Mouse (Mus musculus): ENCODE results near the gene Zfp462. TPM values are rescaled to one million over a fixed set of nuclear protein-coding genes. Genes with fewer than 3 reads are reported as not detected.
A peak's percentile ranks its signal among the peaks of the same experiment; 100 is the strongest.

Zfp462 gene
- polyA plus RNA-seq, 1 experiment from 2014 or later, result 3.6 TPM

DNA sequence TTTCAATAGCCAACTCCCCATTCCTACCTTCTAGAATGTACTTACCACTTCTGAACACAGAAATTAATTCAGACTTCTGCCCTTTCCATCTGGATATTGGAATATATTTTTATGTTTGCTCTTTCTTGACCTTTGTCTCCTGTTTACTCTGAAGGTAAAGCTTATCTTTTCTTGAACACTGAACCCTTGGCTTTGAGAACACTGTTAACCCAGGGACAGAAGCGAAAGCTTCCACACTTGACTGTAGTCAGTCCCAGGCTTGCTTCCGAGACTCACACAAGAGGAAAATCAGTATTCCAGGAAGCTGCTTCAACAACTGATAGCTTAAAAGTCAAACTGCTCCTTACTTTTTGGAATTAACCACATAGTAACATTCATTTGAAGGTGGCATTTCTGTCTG is 70.7 kb downstream of the Zfp462 start:
- 83% methylated on average over 2 of the region's 2 CpGs for WGBS
- Histone ChIP-seq H3K9me3 (replicated peaks) (no peaks in the 10 kb centered on the region), H3K4me3 (no peak overlapping the region), H3K9ac (no peak overlapping the region), H3K27ac (ENCODE audit: poor library complexity, severe bottlenecking) (no peak overlapping the region), H3K4me1 (replicated peaks) (peaks cover 10% of the 10 kb centered on the region), H3K27me3 (replicated peaks) (no peaks in the 10 kb centered on the region), H3K36me3 (peaks cover 86% of the 10 kb centered on the region), H3K4me2 (no peak overlapping the region)
- no peak for ATAC-seq (ENCODE audit: insufficient number of reproducible peaks, low FRiP score)

DNA sequence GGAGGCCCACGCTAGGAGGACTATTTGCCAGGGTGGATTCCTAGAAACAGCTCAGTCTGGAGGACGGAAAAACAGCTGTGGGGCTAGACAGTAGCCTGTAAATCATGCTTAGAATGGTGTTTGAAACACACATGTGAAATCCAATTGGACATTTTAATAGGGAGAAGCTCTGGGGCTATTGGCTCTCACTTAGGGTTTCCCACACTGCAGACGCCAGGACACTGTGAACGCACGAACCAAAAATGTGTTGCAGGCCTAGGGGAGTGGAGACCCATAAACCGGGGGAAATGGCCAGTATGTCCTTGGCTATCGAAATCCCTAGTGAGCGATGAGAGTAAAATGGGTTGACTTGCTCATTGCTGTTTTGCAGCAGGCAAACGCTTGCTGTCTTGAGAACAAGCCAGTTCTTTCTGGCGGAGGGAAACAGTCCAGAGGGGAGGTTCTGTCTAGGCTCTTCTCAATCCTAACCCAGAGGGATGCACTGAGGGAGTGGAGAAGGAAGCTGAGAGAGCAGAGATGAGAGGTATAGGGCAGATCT is 81.3 kb downstream of the Zfp462 start:
- Histone ChIP-seq H3K36me3 (peaks cover 43% of the 10 kb centered on the region), H3K9me3 (replicated peaks) (no peaks in the 10 kb centered on the region), H3K4me1 (replicated peaks) (peaks cover 7% of the 10 kb centered on the region), H3K4me3 (no peak overlapping the region), H3K4me2 (no peak overlapping the region), H3K9ac (no peak overlapping the region), H3K27ac (ENCODE audit: poor library complexity, severe bottlenecking) (no peak overlapping the region), H3K27me3 (replicated peaks) (no peaks in the 10 kb centered on the region)
- WGBS, result 87% methylated on average over 10 of the region's 10 CpGs
- ATAC-seq (ENCODE audit: insufficient number of reproducible peaks, low FRiP score), result no peak

DNA sequence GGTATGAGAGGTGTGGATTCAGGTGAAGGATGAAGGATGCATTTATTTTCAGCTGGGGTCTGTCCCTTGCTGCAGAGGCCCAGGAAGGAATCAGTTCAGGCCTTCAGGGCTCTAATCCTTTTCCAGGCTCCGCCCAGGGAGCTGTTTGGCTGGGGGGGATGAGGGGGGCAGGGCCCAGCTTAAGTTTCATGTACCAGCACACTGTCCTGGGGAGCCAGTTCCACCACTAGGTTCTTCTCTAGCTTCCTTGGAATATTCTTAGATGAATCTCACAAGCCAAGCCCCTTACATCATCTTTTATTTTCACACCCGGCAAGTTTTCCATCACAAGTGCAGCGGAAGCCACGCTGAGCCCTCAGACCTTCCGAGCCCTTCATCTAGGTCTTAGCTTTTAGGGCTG is 85.6 kb downstream of the Zfp462 start:
- Histone ChIP-seq H3K4me3 (no peak overlapping the region), H3K27me3 (replicated peaks) (no peaks in the 10 kb centered on the region), H3K4me2 (no peak overlapping the region), H3K27ac (ENCODE audit: poor library complexity, severe bottlenecking) (no peak overlapping the region), H3K9me3 (replicated peaks) (no peaks in the 10 kb centered on the region), H3K4me1 (replicated peaks) (peaks cover 25% of the 10 kb centered on the region), H3K9ac (no peak overlapping the region), H3K36me3 (peaks cover 9% of the 10 kb centered on the region)
- ATAC-seq (ENCODE audit: insufficient number of reproducible peaks, low FRiP score), result no peak
- 57% methylated on average over 5 of the region's 5 CpGs for WGBS

DNA sequence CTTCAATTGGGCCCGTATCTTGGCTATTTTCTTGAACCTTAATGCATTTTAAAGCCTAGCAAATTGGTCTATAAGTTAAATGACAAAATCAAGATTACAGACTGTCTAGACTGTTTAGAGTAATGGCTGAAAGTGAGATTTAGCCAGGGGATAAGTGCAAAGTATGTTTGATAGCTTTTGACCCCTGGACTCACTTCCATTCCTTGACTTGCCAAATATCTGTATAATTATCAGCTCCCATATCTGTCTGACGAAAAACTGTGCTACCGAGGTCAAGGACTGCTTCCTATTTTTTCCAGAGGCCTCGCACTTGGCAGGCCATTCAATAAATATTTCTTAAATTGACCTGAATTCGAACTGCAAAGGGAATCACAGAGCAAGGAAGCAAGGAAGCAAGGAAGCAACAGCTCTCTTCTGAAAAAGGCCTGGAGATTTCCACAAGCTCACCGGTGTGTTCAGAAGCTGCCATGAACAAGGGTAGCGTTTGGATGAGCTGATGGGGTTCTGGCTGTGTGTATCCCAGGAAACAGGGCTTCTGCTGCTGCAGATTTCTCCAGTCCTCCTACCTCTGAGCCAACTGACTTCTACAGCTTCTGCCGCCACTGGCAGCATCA is 87.6 kb downstream of the Zfp462 start:
- H3K36me3 ChIP-seq, result peaks cover 16% of the 10 kb centered on the region
- H3K4me2 ChIP-seq, result no peak overlapping the region
- H3K27ac ChIP-seq (ENCODE audit: poor library complexity, severe bottlenecking), result 0 out of 2 replicates have a peak overlapping the region, but pooled peaks have one; percentile 15
- H3K9ac ChIP-seq, result no peak overlapping the region
- 40% methylated on average over 8 of the region's 8 CpGs for WGBS
- H3K4me1 ChIP-seq (replicated peaks), result peaks cover 25% of the 10 kb centered on the region
- H3K4me3 ChIP-seq, result no peak overlapping the region
- ATAC-seq (ENCODE audit: insufficient number of reproducible peaks, low FRiP score), result no peak
- no peaks in the 10 kb centered on the region for H3K9me3 ChIP-seq (replicated peaks)
- no peaks in the 10 kb centered on the region for H3K27me3 ChIP-seq (replicated peaks)

DNA sequence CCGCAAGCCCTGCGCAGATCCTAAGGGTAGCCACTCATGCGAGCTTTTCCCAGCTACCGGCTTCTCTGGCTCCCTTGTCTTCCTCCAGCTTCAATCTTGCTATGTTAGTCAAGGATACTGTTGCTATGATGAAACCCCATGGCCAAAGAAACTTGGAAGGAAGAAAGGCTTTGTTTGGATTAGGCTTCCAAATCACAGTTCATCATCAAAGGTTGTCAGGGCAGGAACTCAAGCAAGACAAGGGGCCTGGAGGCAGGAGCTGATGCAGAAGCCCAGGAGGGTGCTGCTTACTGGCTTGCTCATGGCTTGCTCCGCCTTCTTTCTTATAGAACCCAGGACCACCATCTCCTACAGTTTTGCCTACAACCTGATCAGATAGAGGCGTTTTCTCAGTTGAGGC is 88.6 kb downstream of the Zfp462 start:
- 82% methylated on average over 6 of the region's 6 CpGs for WGBS
- H3K27ac ChIP-seq (ENCODE audit: poor library complexity, severe bottlenecking), result no peak overlapping the region
- H3K27me3 ChIP-seq (replicated peaks), result no peaks in the 10 kb centered on the region
- no peak overlapping the region for H3K4me2 ChIP-seq
- no peak for ATAC-seq (ENCODE audit: insufficient number of reproducible peaks, low FRiP score)
- H3K9ac ChIP-seq, result no peak overlapping the region
- H3K36me3 ChIP-seq, result peaks cover 17% of the 10 kb centered on the region
- H3K4me1 ChIP-seq (replicated peaks), result peaks cover 25% of the 10 kb centered on the region
- H3K9me3 ChIP-seq (replicated peaks), result no peaks in the 10 kb centered on the region
- H3K4me3 ChIP-seq, result no peak overlapping the region

DNA sequence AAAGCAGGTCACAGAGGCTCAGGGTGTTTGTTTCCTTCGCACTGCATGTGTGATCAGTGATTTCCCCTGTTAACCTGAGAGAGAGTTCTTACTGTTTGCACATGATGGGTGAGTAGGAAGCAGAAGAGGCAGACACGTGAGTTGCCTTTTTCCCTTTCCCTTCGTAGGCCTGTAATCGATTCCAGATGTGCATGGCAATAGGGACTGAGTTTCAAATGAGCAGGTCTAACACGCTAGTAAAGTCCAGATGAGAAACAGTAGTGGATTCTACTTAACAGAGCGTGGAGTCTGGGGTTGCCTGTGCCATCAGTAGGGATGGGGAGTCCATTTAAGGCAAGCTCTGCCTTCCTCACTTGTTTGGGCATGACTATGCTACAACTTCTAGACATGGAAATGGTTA is 93.3 kb downstream of the Zfp462 start:
- H3K9me3 ChIP-seq (replicated peaks), result no peaks in the 10 kb centered on the region
- no peak overlapping the region for H3K27ac ChIP-seq (ENCODE audit: poor library complexity, severe bottlenecking)
- peaks cover 16% of the 10 kb centered on the region for H3K4me1 ChIP-seq (replicated peaks)
- no peak overlapping the region for H3K4me2 ChIP-seq
- ATAC-seq (ENCODE audit: insufficient number of reproducible peaks, low FRiP score), result no peak
- peaks cover 22% of the 10 kb centered on the region for H3K36me3 ChIP-seq
- WGBS, result 74% methylated on average over 6 of the region's 6 CpGs
- no peak overlapping the region for H3K4me3 ChIP-seq
- H3K9ac ChIP-seq, result no peak overlapping the region
- H3K27me3 ChIP-seq (replicated peaks), result no peaks in the 10 kb centered on the region

DNA sequence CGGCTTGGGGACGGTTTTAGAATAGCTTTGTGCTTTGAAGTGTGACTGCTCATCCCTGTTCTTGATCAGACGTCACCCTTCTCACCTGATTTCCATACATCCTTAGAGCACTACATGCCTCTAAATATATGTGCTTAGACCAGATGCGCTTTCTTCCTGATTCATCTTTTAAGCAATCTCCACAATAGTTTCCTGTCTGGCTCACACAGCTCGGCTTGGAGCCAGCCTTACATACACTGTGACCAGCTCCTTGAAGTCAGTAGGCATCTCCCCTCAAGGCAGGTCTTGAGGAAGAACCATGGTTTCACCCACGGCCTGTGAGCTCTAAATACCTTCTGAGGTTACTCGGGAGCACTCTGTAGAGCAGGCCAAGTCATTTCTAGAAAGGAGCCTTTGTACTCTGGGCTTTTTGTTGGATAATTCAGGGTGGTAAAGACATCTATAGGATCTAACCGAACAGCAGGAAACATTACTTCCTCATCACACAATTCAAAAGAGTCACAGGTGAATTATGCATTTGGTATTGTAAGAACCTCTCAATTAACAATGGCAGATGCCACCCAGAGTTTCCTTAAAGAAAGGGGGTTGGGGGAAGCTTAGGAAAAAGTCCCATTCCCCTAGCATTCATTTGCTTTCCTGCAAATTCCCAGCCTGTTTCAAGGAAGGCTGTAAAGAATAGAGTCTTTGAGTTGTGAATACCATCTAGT is 95.6 kb downstream of the Zfp462 start:
- Histone ChIP-seq H3K9ac (no peak overlapping the region), H3K36me3 (peaks cover 28% of the 10 kb centered on the region), H3K4me2 (no peak overlapping the region), H3K4me1 (replicated peaks) (peaks cover 10% of the 10 kb centered on the region), H3K27me3 (replicated peaks) (no peaks in the 10 kb centered on the region), H3K27ac (ENCODE audit: poor library complexity, severe bottlenecking) (no peak overlapping the region), H3K9me3 (replicated peaks) (no peaks in the 10 kb centered on the region), H3K4me3 (no peak overlapping the region)
- ATAC-seq (ENCODE audit: insufficient number of reproducible peaks, low FRiP score), result no peak
- WGBS, result 75% methylated on average over 8 of the region's 8 CpGs

DNA sequence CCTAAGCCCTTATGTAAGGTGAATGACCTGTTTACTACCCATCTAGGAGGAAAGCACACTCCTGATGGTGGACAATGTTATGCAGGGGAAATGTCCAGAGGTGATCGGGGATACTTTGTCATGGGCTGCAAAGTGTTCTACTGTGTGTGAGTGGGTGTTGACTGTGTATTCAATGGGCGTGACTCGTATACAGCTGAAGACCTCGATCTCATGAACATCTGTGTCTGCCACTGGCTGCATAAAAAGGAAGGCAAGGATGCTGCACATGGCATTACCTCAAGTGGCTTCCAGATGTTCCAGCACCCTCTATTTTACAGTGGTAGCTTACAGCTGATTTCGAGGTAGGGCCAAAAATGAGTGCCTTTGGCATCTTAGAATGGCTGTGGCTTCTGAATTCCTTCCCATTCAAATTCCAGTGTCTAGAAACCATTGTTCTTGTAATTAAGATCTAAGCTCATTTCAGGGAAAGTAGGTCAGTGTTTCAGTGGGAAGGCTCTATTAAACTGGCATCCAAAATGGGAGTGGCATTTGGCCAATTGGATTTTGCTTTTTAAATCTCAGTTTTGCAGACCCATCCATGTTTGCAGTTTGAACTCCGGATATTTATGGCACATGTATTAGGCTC is 96.4 kb downstream of the Zfp462 start:
- H3K27me3 ChIP-seq (replicated peaks), result no peaks in the 10 kb centered on the region
- H3K27ac ChIP-seq (ENCODE audit: poor library complexity, severe bottlenecking), result no peak overlapping the region
- no peaks in the 10 kb centered on the region for H3K9me3 ChIP-seq (replicated peaks)

DNA sequence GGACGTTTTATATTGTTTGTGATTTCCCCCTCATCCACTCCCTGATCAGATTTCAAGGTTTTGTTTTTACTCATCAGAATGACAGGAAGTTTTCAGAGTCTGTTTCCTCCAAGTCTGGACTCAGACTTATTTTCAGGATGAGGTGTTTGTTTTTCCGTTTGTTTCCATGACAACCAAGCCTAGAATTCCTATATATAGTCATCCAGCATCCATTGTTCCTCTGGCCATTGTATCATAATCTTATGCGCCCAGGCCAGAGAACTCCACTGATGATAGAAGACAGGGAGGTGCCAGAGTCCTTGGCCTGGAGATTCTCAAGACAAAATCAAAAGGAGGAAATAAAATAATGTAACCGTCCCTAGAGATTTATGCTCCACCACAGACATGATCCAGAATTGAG is 97.7 kb downstream of the Zfp462 start:
- no peak overlapping the region for H3K4me2 ChIP-seq
- peaks cover 28% of the 10 kb centered on the region for H3K36me3 ChIP-seq
- H3K9me3 ChIP-seq (replicated peaks), result no peaks in the 10 kb centered on the region
- H3K4me1 ChIP-seq (replicated peaks), result peaks cover 10% of the 10 kb centered on the region
- peak; percentile 57; the same call in 1 of the 2 replicates for ATAC-seq (ENCODE audit: insufficient number of reproducible peaks, low FRiP score)
- peak overlapping the region; percentile 41; the same call in 1 of the 2 replicates for H3K27ac ChIP-seq (ENCODE audit: poor library complexity, severe bottlenecking)
- H3K27me3 ChIP-seq (replicated peaks), result no peaks in the 10 kb centered on the region
- H3K9ac ChIP-seq, result no peak overlapping the region
- H3K4me3 ChIP-seq, result no peak overlapping the region
- 59% methylated on average over 4 of the region's 4 CpGs for WGBS

More for the DNA sequence above, 96.4 kb downstream of the Zfp462 start:
- Histone ChIP-seq H3K36me3 (peaks cover 28% of the 10 kb centered on the region), H3K9ac (no peak overlapping the region), H3K4me1 (replicated peaks) (peaks cover 10% of the 10 kb centered on the region), H3K4me3 (no peak overlapping the region), H3K4me2 (no peak overlapping the region)
- WGBS, result 88% methylated on average over 6 of the region's 6 CpGs
- no peak for ATAC-seq (ENCODE audit: insufficient number of reproducible peaks, low FRiP score)

DNA sequence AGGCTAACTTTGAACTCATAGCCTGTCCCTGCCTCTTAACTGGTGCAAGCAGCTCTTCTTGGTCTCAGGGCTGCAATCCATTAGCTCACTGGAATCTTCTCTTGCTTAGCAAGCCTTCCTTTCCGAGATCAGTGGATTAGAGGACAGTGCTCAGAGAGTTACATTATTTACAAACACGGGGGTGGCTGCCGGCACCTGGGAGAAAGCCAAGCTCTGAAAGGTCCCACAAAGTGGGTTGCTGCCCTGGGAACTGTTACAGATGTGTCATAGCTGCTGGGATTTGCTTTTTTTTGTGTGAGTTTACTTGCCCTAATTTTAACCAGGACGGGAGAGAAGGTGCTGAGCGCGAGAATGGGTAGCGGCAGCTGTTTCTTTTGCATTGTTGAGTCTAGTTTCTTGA is 102.4 kb downstream of the Zfp462 start:
- Histone ChIP-seq H3K9ac (no peak overlapping the region), H3K9me3 (replicated peaks) (no peaks in the 10 kb centered on the region), H3K27me3 (replicated peaks) (no peaks in the 10 kb centered on the region), H3K4me3 (no peak overlapping the region), H3K27ac (ENCODE audit: poor library complexity, severe bottlenecking) (no peak overlapping the region), H3K36me3 (peaks cover 43% of the 10 kb centered on the region), H3K4me1 (replicated peaks) (peaks cover 8% of the 10 kb centered on the region; the same call in 1 of the 2 replicates), H3K4me2 (no peak overlapping the region)
- no peak for ATAC-seq (ENCODE audit: insufficient number of reproducible peaks, low FRiP score)
- WGBS, result 80% methylated on average over 7 of the region's 7 CpGs

DNA sequence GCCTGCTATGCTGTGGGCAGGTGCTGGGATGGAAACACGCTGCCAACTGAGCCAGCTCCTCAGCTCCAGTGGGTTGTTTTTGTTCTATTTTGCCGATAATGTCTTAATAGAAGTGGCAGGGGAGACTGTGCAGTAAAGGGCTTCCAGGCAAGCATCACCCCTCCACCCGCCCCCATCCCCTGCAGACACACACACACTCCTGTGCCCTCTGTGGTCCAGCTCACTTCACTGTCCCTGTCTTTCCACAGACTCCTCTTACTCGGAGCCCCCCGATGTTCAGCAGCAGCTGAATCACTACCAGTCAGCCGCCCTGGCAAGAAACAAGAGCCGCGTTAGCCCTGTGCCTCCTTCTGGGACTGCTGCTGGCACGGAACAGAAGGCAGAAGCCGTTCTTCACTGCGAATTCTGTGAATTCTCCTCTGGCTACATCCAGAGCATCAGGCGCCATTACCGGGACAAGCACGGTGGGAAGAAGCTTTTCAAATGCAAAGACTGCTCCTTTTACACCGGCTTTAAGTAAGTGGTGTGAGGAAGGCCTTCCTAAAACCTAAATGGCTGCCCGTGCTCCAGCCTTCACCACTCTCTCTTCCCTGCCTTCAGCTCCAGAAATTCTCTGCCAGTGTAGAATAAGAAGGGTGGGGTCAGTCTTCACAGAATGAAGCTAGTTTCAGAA is 105.2 kb downstream of the Zfp462 start:
- no peak for ATAC-seq (ENCODE audit: insufficient number of reproducible peaks, low FRiP score)
- Histone ChIP-seq H3K4me2 (no peak overlapping the region), H3K9ac (no peak overlapping the region), H3K36me3 (peaks cover 64% of the 10 kb centered on the region), H3K27me3 (replicated peaks) (no peaks in the 10 kb centered on the region), H3K9me3 (replicated peaks) (no peaks in the 10 kb centered on the region), H3K4me1 (replicated peaks) (peaks cover 12% of the 10 kb centered on the region; the same call in 1 of the 2 replicates), H3K27ac (ENCODE audit: poor library complexity, severe bottlenecking) (no peak overlapping the region), H3K4me3 (no peak overlapping the region)
- 67% methylated on average over 16 of the region's 16 CpGs for WGBS
